Mouse (Mus musculus): ENCODE data around the gene Lamc1.

DNA sequence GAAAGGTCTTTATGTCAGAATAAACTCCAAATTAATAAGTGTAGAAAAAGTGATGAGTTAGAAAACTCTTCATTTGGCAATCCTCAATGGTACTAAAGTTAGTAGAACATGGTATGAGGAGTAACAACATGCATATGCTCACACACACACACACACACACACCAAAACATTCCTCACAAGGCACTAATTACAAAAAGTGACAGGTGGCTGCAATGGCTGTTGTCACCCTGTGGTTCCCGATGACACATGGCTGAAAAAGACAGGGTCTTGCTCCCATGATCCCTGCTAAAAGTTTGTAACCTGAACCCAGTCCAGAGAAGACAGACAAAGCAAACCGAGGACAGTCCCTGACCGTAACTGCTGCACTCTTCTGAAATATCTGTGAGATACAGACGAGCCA, 121.6 kb downstream of the Lamc1 start:
- no peak for TF ChIP-seq POLR2A (IDR thresholded peaks at IDR 0.05; ENCODE audit: low read depth, low read length)
- no peak for TF ChIP-seq CTCF (IDR thresholded peaks at IDR 0.05; ENCODE audit: borderline replicate concordance, insufficient read depth, low read length)

Data from embryonic fibroblast, embryonic 13.5 days (primary cell).